Mouse (Mus musculus): ENCODE data around the gene Gm10272.
"Not testable (repeated sequence)": the region's sequence is repeated elsewhere in the genome, so short reads cannot be mapped to it uniquely, and the experiment has no call there.

Gm10272 gene

GRCm38 (mm10) chr10:77728280-77728679, 21.9 kb downstream of the Gm10272 start:
- DNase-seq (ENCODE audit: low spot score): no peak

- peak; percentile 22 for DNase-seq (ENCODE audit: low spot score)
Observed at GRCm38 (mm10) chr10:77729241-77729640, 22.8 kb downstream of the Gm10272 start.

GRCm38 (mm10) chr10:77735928-77736327, 29.5 kb downstream of the Gm10272 start:
- no peak for DNase-seq (ENCODE audit: low spot score)

DNA sequence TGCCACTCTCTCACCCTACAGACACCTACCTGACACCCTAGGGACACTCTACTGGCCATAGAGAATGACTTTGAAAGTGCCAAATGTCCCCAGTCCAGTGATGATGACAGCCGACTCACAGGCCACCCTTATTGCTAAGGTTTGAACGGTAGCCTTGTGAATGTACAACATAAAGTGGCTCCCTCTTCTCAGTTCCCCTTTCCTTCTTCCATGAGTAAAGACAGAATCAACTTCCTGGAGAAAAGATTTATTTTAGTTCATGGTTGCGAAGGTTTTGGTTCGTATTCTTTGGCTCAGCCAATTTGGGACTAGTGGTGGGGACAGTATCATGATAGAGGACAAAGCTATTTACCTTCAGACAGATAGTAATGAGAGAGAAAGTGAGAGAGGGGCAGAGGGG, 32.5 kb downstream of the Gm10272 start:
- DNase-seq (ENCODE audit: low spot score): no peak

GRCm38 (mm10) chr10:77741924-77742688, 35.7 kb downstream of the Gm10272 start, which contains the start of gene Gm18596:
Gene Gm18596 (minus strand): TSS chr10:77742638.
- DNase-seq (ENCODE audit: low spot score): not testable (repeated sequence)

- not testable (repeated sequence) for DNase-seq (ENCODE audit: low spot score)
Observed at GRCm38 (mm10) chr10:77750686-77751085, 44.3 kb downstream of the Gm10272 start.

GRCm38 (mm10) chr10:77751254-77751653, 44.8 kb downstream of the Gm10272 start, which contains the start of gene Gm9736:
Gene Gm9736 (minus strand): TSS chr10:77751354.
- not testable (repeated sequence) for DNase-seq (ENCODE audit: low spot score)

DNA sequence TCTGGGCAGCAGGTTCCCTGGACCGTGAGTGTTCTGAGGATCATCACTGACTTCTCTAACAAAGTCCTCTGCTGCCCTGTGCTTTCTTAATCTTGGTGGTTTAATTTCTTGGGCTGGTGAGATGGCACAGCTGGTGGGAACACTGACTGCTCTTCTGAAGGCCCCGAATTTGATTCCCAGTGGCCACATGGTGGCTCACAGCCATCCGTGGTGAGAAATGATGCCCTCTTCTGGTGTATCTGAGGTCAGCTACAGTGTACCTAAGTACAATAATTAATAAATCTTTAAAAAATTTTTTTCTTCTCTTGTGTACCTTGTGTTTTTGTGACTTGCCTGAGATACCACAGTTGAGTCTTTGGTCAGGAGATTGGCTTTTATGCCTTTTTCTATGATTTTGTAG, 45.9 kb downstream of the Gm10272 start:
- not testable (repeated sequence) for DNase-seq (ENCODE audit: low spot score)

DNA sequence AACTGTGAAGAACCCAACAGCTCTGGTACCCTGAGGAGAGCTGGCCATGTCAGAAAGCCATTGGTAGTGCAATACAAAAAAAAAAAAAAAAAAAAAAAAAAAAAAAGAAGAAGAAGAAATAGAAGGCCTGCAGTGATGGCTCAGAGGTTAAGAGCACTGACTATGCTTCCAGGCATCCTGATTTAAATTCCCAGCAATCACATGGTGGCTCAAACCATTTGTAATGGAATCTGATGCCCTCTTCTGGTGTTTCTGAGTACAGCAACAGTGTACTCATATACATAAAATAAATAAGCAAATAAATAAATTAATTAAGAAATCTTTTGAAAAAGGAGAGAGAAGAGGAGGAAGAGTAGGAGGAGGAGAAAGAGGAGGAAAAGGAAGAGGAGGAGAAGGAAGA, 47.0 kb downstream of the Gm10272 start:
- no peak for DNase-seq (ENCODE audit: low spot score)

Data from c-Kit-positive CD71-positive TER-119-positive erythroid progenitor cells, embryonic 14.5 days (primary cell).